Mouse (Mus musculus): ENCODE data around the gene Psd4.

GRCm38 (mm10) chr2:24357642-24358041, 9.7 kb upstream of the Psd4 start:
- TF ChIP-seq CTCF (IDR thresholded peaks at IDR 0.05; ENCODE audit: extremely low read depth, insufficient read depth, insufficient read length, insufficient replicate concordance) (no peak), POLR2A (IDR thresholded peaks at IDR 0.05; ENCODE audit: low read depth, low read length) (no peak)

Measured in spleen, adult 2 months (tissue).